Comparison of ENCODE assay signal across 12 mouse cellular contexts in the genomic region with DNA sequence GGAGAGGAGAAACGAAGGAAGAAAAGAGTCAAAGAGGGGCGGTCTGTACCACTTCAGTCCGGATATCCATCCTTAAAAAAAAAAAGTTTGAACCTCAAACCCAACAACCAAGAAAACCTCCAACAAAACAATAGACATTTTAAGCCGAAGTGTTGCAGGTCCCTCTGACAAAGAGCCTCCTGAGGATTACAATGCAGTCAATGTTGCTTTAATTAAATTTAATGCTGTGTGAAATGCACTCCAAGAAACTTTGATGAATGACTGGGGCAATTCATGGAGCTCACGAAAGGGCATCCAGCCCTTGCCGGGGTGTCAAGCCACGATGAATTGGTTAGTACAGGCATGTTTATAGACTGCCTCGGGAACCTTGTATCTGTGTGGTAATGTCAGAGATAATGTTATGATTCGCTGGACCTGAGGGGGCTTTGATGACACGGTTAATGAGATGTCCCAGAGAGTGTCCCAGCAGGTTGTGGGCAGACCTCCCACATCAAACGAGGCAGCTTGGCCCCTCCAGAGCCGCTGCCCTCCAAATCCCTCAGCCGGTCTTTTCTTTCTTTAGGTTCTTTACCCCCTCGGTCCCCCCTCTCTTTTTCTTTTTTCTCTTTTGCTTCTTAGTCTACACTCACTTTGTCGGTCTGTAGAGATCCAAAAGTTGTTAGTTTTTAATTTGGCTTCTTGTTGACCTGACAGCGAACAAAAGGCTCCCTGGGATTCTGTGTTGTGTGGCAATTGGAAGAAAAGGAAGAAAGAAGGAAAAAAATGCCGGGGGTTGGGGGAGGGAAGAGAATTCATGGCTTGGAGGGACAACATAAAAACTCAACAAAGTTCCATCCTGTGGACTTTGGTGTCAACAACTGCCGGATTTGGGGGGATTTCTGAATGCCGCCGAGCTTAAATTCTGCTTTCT.
DNase-seq lines count a peak whose midpoint lies in the region; ATAC-seq and TF ChIP-seq lines count a peak whose summit lies in the region.
"Had no signal": no experiment of that assay in that cellular context is flagged by ENCODE, and none has a peak within 500 bp of the region (broad histone marks: within the 10 kb centered on the region; RNA-seq: fewer than 3 reads in every experiment).

No protein-coding gene starts in this region.

- no peaks in the 10 kb centered on the region; the same call in 1 of the 2 replicates for H3K9me3 ChIP-seq in forebrain, embryonic 10.5 days
- no peaks in the 10 kb centered on the region for H3K9me3 ChIP-seq in forebrain, embryonic 16.5 days (ENCODE audit: control insufficient read depth, low read length)
- H3K9me3 ChIP-seq in embryonic facial prominence, embryonic 12.5 days, result no peaks in the 10 kb centered on the region
- H3K9me3 ChIP-seq in hindbrain, embryonic 16.5 days (ENCODE audit: control insufficient read depth, low read length), result no peaks in the 10 kb centered on the region
- H3K9me3 ChIP-seq in midbrain, postnatal 0 days (ENCODE audit: low read length), result no peaks in the 10 kb centered on the region

- DNase-seq in forebrain, embryonic 10.5 days (ENCODE audit: extremely low spot score, low spot score), result peak; percentile 61
- DNase-seq in midbrain, postnatal 0 days (ENCODE audit: low spot score), result no peak
- no peak for DNase-seq in urinary bladder, adult 18-20 months (ENCODE audit: low spot score in 2 of 2)
- DNase-seq in adrenal gland, postnatal 4 days (ENCODE audit: low spot score in 2 of 2), result no peak
- DNase-seq in lung, postnatal 4 days, result no peak
- DNase-seq: adrenal gland, postnatal 14 days; cerebellum, adult 2 months had no signal

- H3K4me2 ChIP-seq in forebrain, embryonic 16.5 days (ENCODE audit: low read length), result no peak overlapping the region
- 0 out of 2 replicates have a peak overlapping the region, but pooled peaks have one; percentile 17 for H3K4me2 ChIP-seq in embryonic facial prominence, embryonic 12.5 days (replicated peaks)
- H3K4me2 ChIP-seq in hindbrain, embryonic 16.5 days (ENCODE audit: low read length), result peak overlapping the region; percentile 4
- H3K4me2 ChIP-seq in midbrain, postnatal 0 days (ENCODE audit: low read depth, low read length, poor library complexity, severe bottlenecking), result peak overlapping the region; percentile 18

- no peaks in the 10 kb centered on the region for H3K36me3 ChIP-seq in forebrain, embryonic 10.5 days (replicated peaks)
- no peaks in the 10 kb centered on the region for H3K36me3 ChIP-seq in forebrain, embryonic 16.5 days (ENCODE audit: control insufficient read depth, insufficient read depth)
- no peaks in the 10 kb centered on the region for H3K36me3 ChIP-seq in embryonic facial prominence, embryonic 12.5 days
- H3K36me3 ChIP-seq in hindbrain, embryonic 16.5 days (ENCODE audit: control insufficient read depth, insufficient read depth, low read length), result no peaks in the 10 kb centered on the region
- no peaks in the 10 kb centered on the region for H3K36me3 ChIP-seq in midbrain, postnatal 0 days (ENCODE audit: insufficient read depth, low read length)
- H3K36me3 ChIP-seq: G1E had no signal

- no peak for TF ChIP-seq CTCF in midbrain, postnatal 0 days (IDR thresholded peaks at IDR 0.05)

- no peak overlapping the region for H3K9ac ChIP-seq in forebrain, embryonic 16.5 days (replicated peaks; ENCODE audit: low read depth, low read length)
- H3K9ac ChIP-seq in embryonic facial prominence, embryonic 12.5 days, result no peak overlapping the region
- H3K9ac ChIP-seq in hindbrain, embryonic 16.5 days (ENCODE audit: low read depth, low read length), result no peak overlapping the region
- H3K9ac ChIP-seq in midbrain, postnatal 0 days (replicated peaks; ENCODE audit: low read length, poor library complexity, severe bottlenecking), result no peak overlapping the region

- 4% methylated on average over 20 of the region's 20 CpGs for WGBS in forebrain, embryonic 10.5 days
- WGBS in forebrain, embryonic 16.5 days, result 1% methylated on average over 20 of the region's 20 CpGs
- 7% methylated on average over 20 of the region's 20 CpGs for WGBS in embryonic facial prominence, embryonic 12.5 days
- WGBS in hindbrain, embryonic 16.5 days, result 4% methylated on average over 20 of the region's 20 CpGs
- WGBS in midbrain, postnatal 0 days, result 4% methylated on average over 20 of the region's 20 CpGs

- peak overlapping the region; percentile 28 for H3K4me3 ChIP-seq in forebrain, embryonic 10.5 days
- H3K4me3 ChIP-seq in forebrain, embryonic 16.5 days (replicated peaks; ENCODE audit: low read length), result no peak overlapping the region
- no peak overlapping the region for H3K4me3 ChIP-seq in embryonic facial prominence, embryonic 12.5 days
- H3K4me3 ChIP-seq in hindbrain, embryonic 16.5 days (ENCODE audit: low read length), result no peak overlapping the region
- no peak overlapping the region for H3K4me3 ChIP-seq in midbrain, postnatal 0 days (ENCODE audit: low read depth, low read length)

- peaks cover 21% of the 10 kb centered on the region for H3K4me1 ChIP-seq in forebrain, embryonic 10.5 days
- no peaks in the 10 kb centered on the region for H3K4me1 ChIP-seq in forebrain, embryonic 16.5 days (replicated peaks; ENCODE audit: control insufficient read depth, insufficient read depth, low read length)
- peaks cover 6% of the 10 kb centered on the region for H3K4me1 ChIP-seq in embryonic facial prominence, embryonic 12.5 days
- H3K4me1 ChIP-seq in hindbrain, embryonic 16.5 days (ENCODE audit: control insufficient read depth, insufficient read depth, low read depth, low read length), result peaks cover 5% of the 10 kb centered on the region; the same call in 1 of the 2 replicates
- H3K4me1 ChIP-seq in midbrain, postnatal 0 days (ENCODE audit: insufficient read depth, low read length), result no peaks in the 10 kb centered on the region; the same call in 1 of the 2 replicates

- ATAC-seq in forebrain, embryonic 16.5 days, result no peak
- ATAC-seq in embryonic facial prominence, embryonic 12.5 days (ENCODE audit: insufficient number of reproducible peaks, insufficient read depth, low FRiP score, low TSS enrichment), result no peak
- ATAC-seq in hindbrain, embryonic 16.5 days, result no peak
- no peak for ATAC-seq in midbrain, postnatal 0 days (ENCODE audit: low FRiP score)

- H3K27ac ChIP-seq in forebrain, embryonic 10.5 days, result no peak overlapping the region
- no peak overlapping the region for H3K27ac ChIP-seq in forebrain, embryonic 16.5 days (ENCODE audit: low read length)
- no peak overlapping the region for H3K27ac ChIP-seq in embryonic facial prominence, embryonic 12.5 days
- H3K27ac ChIP-seq in hindbrain, embryonic 16.5 days (ENCODE audit: low read depth, low read length), result no peak overlapping the region
- no peak overlapping the region for H3K27ac ChIP-seq in midbrain, postnatal 0 days (ENCODE audit: low read depth, low read length)
- H3K27ac ChIP-seq: macrophage had no signal

- H3K27me3 ChIP-seq in forebrain, embryonic 10.5 days (ENCODE audit: poor library complexity, severe bottlenecking), result peaks cover 95% of the 10 kb centered on the region
- peaks cover 26% of the 10 kb centered on the region for H3K27me3 ChIP-seq in forebrain, embryonic 16.5 days (replicated peaks; ENCODE audit: control insufficient read depth, insufficient read depth, low read length)
- H3K27me3 ChIP-seq in embryonic facial prominence, embryonic 12.5 days, result no peaks in the 10 kb centered on the region
- peaks cover 37% of the 10 kb centered on the region for H3K27me3 ChIP-seq in hindbrain, embryonic 16.5 days (replicated peaks; ENCODE audit: control insufficient read depth, insufficient read depth, low read length)
- peaks cover 40% of the 10 kb centered on the region for H3K27me3 ChIP-seq in midbrain, postnatal 0 days (ENCODE audit: insufficient read depth, low read length)
